Mouse (Mus musculus) CH12.LX (cell line): Measurements from ENCODE around the gene Ergic1. TPM values are rescaled to one million over a fixed set of nuclear protein-coding genes. Genes with fewer than 3 reads are reported as not detected.

ENCODE experiments used
- DNase-seq: peaks from one replicate; pipeline ENCODE4 v3.0.0-alpha.2; 2013; ENCODE audit errors: extremely low read depth
- H3K27ac ChIP-seq: 2 replicates; pipeline ENCODE4 v1.5.1; 2012; ENCODE audit warnings: low read depth, mild to moderate bottlenecking, control low read depth, moderate library complexity; ENCODE audit not compliant: insufficient read depth
- H3K27me3 ChIP-seq: replicated peaks from 2 replicates; pipeline ENCODE3; 2012; ENCODE audit warnings: inconsistent platforms
- H3K36me3 ChIP-seq, 2 experiments: replicated peaks in 1 of 2; 2 replicates each; pipeline versions ENCODE3 to v1.6.1; 2012; ENCODE audit warnings: inconsistent platforms in 1 of 2, low read length in 1 of 2, mild to moderate bottlenecking in 1 of 2, mixed read lengths in 1 of 2, moderate library complexity in 1 of 2; ENCODE audit not compliant: control insufficient read depth in 1 of 2, insufficient read depth in 1 of 2
- H3K4me1 ChIP-seq, 2 experiments: 2 replicates each; pipeline ENCODE4 v1.6.1; 2012; ENCODE audit warnings: inconsistent platforms in 1 of 2, moderate library complexity in 1 of 2; ENCODE audit not compliant: insufficient read depth in 2 of 2, control insufficient read depth in 1 of 2
- H3K4me2 ChIP-seq: 2 replicates; pipeline ENCODE4 v1.6.1; 2012; ENCODE audit warnings: low read depth, mild to moderate bottlenecking, control low read depth; ENCODE audit not compliant: poor library complexity, insufficient read depth, severe bottlenecking
- H3K4me3 ChIP-seq, 3 experiments: fragments of 150-350 bp in 1 of 3; sonication (generic) in 1 of 3; replicated peaks in 1 of 3; 2 replicates each; pipeline versions ENCODE3 to v1.5.1; 2011 to 2012; ENCODE audit warnings: low read depth in 2 of 3, low read length in 2 of 3, mild to moderate bottlenecking in 2 of 3, moderate library complexity in 2 of 3, control low read depth in 1 of 3, improper control_type of control experiment in 1 of 3, inconsistent platforms in 1 of 3, mixed read lengths in 1 of 3; ENCODE audit not compliant: poor library complexity in 1 of 3
- H3K79me2 ChIP-seq: replicated peaks from 2 replicates; pipeline ENCODE4 v1.6.1; 2012; ENCODE audit warnings: mild to moderate bottlenecking, moderate library complexity; ENCODE audit not compliant: control insufficient read depth, poor library complexity, insufficient read depth, severe bottlenecking; ENCODE audit errors: extremely low read depth
- H3K9ac ChIP-seq: 2 replicates; pipeline ENCODE4 v1.6.1; 2012; ENCODE audit warnings: low read depth, mild to moderate bottlenecking, control low read depth, moderate library complexity; ENCODE audit not compliant: insufficient read depth
- H3K9me3 ChIP-seq: replicated peaks from 2 replicates; pipeline ENCODE3; 2012; ENCODE audit warnings: low read length, inconsistent platforms, mixed read lengths
- BHLHE40 ChIP-seq: IDR thresholded peaks from 2 replicates; pipeline ENCODE4 v1.6.1; 2011; ENCODE audit warnings: mild to moderate bottlenecking, low read depth, low read length, improper control_type of control experiment
- CHD1 ChIP-seq: IDR thresholded peaks from 2 replicates; pipeline ENCODE4 v1.6.1; 2012; ENCODE audit warnings: low read depth, low read length, improper control_type of control experiment, inconsistent platforms
- CHD2 ChIP-seq: IDR thresholded peaks from 2 replicates; pipeline ENCODE4 v1.6.1; 2011; ENCODE audit warnings: low read length, improper control_type of control experiment
- CTCF ChIP-seq, 2 experiments: IDR thresholded peaks in 1 of 2; conservative IDR thresholded peaks in 1 of 2; 2 replicates each; pipeline ENCODE4 v1.5.1; 2011 to 2012; ENCODE audit warnings: low read depth in 2 of 2, low read length in 2 of 2, improper control_type of control experiment in 1 of 2, inconsistent platforms in 1 of 2, mild to moderate bottlenecking in 1 of 2, moderate library complexity in 1 of 2
- EP300 ChIP-seq: IDR thresholded peaks from 2 replicates; pipeline ENCODE4 v1.6.1; 2011; ENCODE audit warnings: low read length, improper control_type of control experiment
- ETS1 ChIP-seq: conservative IDR thresholded peaks from 2 replicates; pipeline ENCODE4 v1.6.1; 2012; ENCODE audit warnings: low read depth, mild to moderate bottlenecking, inconsistent platforms, low read length, improper control_type of control experiment, moderate library complexity
- HCFC1 ChIP-seq: IDR thresholded peaks from 2 replicates; pipeline ENCODE4 v1.6.1; 2012; ENCODE audit warnings: low read depth, mild to moderate bottlenecking, inconsistent platforms, low read length, improper control_type of control experiment
- IRF4 ChIP-seq: IDR thresholded peaks from 2 replicates; pipeline ENCODE4 v1.6.1; 2014; ENCODE audit warnings: low read depth, mild to moderate bottlenecking, inconsistent platforms, low read length, improper control_type of control experiment
- JUND ChIP-seq: conservative IDR thresholded peaks from 2 replicates; pipeline ENCODE4 v1.6.1; 2011; ENCODE audit warnings: low read depth, low read length, improper control_type of control experiment
- MAFK ChIP-seq: IDR thresholded peaks from 2 replicates; pipeline ENCODE4 v1.6.1; 2011; ENCODE audit warnings: low read length, improper control_type of control experiment; ENCODE audit not compliant: insufficient replicate concordance
- MAZ ChIP-seq: IDR thresholded peaks from 2 replicates; pipeline ENCODE4 v1.6.1; 2012; ENCODE audit warnings: low read depth, mild to moderate bottlenecking, inconsistent platforms, low read length, improper control_type of control experiment, moderate library complexity
- MXI1 ChIP-seq: IDR thresholded peaks from 2 replicates; pipeline ENCODE4 v1.6.1; 2011; ENCODE audit warnings: mild to moderate bottlenecking, low read depth, low read length, improper control_type of control experiment
- NELFE ChIP-seq: IDR thresholded peaks from 2 replicates; pipeline ENCODE4 v1.6.1; 2011; ENCODE audit warnings: low read depth, low read length, improper control_type of control experiment
- PAX5 ChIP-seq: IDR thresholded peaks from 2 replicates; pipeline ENCODE4 v1.6.1; 2012; ENCODE audit warnings: low read length, inconsistent platforms, mixed read lengths
- POLR2AphosphoS2 ChIP-seq: IDR thresholded peaks from 2 replicates; pipeline ENCODE4 v1.6.1; 2011; ENCODE audit warnings: low read depth, low read length, improper control_type of control experiment
- RCOR1 ChIP-seq: conservative IDR thresholded peaks from 2 replicates; pipeline ENCODE4 v1.6.1; 2012; ENCODE audit warnings: low read depth, mild to moderate bottlenecking, inconsistent platforms, low read length, improper control_type of control experiment
- SIN3A ChIP-seq: IDR thresholded peaks from 2 replicates; pipeline ENCODE4 v1.6.1; 2012; ENCODE audit warnings: low read length, improper control_type of control experiment, inconsistent platforms
- TBP ChIP-seq: conservative IDR thresholded peaks from 2 replicates; pipeline ENCODE4 v1.6.1; 2011; ENCODE audit warnings: low read depth, low read length, improper control_type of control experiment
- UBTF ChIP-seq: IDR thresholded peaks from 2 replicates; pipeline ENCODE4 v1.6.1; 2012; ENCODE audit warnings: low read depth, mild to moderate bottlenecking, inconsistent platforms, low read length, improper control_type of control experiment, moderate library complexity
- ZC3H11A ChIP-seq: IDR thresholded peaks from 2 replicates; pipeline ENCODE4 v1.6.1; 2012; ENCODE audit warnings: low read depth, mild to moderate bottlenecking, inconsistent platforms, low read length, improper control_type of control experiment
- ZNF384 ChIP-seq: IDR thresholded peaks from 2 replicates; pipeline ENCODE4 v1.6.1; 2012; ENCODE audit warnings: low read depth, low read length, improper control_type of control experiment, inconsistent platforms
- dilution Hi-C: fragments of 300-500 bp; cut with MboI; formaldehyde crosslinking; loops from 2 replicates; pipeline ENCODE4 v1.14.3; 2020; ENCODE audit warnings: low sequenced_read_pairs; ENCODE audit not compliant: extremely low pct_unique_long_range_greater_than_20kb, extremely low pct_ligation_motif_present
- in situ Hi-C: fragments of 300-500 bp; cut with MboI; formaldehyde crosslinking; loops from 3 replicates; pipeline ENCODE4 v1.14.3; 2019; ENCODE audit warnings: low sequenced_read_pairs, low pct_ligation_motif_present, low pct_unique_long_range_greater_than_20kb, mixed read lengths
- polyA plus RNA-seq: library from polyadenylated mRNA; unstranded; fragments of >175 nt; gene quantifications from 2 replicates; pipeline ENCODE4 v1.2.1, GENCODE M21; 2012; ENCODE audit warnings: low read depth; ENCODE audit not compliant: insufficient read length
- total RNA-seq, 2 experiments: library from RNA; depleted of rRNA; stranded (reverse); fragments of 300-350 nt in 1 of 2; fragments of >200 nt in 1 of 2; gene quantifications; 2 replicates each; pipeline ENCODE4 v1.2.3; 2012 to 2014

The Ergic1 gene
- total and polyA plus RNA-seq, 3 experiments: 93.5 to 142 (median 131) TPM

DNA sequence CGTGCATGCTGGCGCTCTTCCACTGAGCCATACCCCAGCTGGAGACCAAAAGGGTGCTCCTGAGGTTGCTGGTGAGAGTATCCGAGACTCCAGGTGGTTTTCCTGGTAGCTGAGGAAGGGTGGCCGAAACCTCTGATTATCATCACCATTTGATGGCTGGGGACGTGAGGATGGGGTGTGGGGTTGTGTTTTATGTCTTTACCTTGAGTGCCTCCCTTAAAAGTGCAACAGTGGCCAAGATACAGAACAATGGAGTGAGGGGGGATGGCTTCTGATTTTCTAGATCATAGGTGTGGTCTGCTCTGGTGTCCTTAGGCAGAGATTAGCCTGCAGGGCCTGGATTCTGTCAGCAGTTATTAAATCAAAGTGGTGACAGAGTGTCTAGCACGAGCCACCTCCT is 18.1 kb downstream of the Ergic1 start:
- Histone ChIP-seq H3K4me1 (peaks cover 2 to 22% of the 10 kb centered on the region in 2 experiments; a peak in 3 of 4 replicates), H3K36me3 (peaks cover 41 to 98% of the 10 kb centered on the region in 2 experiments), H3K9me3 (no peaks in the 10 kb centered on the region), H3K4me2 (no peak overlapping the region), H3K27me3 (no peaks in the 10 kb centered on the region), H3K4me3 (no peak overlapping the region), H3K27ac (no peak overlapping the region), H3K79me2 (peaks cover 18% of the 10 kb centered on the region), H3K9ac (no peak overlapping the region)
- no peak for TF ChIP-seq JUND
- TF ChIP-seq POLR2AphosphoS2: no peak
- TF ChIP-seq MAZ: no peak
- TF ChIP-seq PAX5: no peak
- no peak for TF ChIP-seq EP300
- no peak for TF ChIP-seq MXI1
- no peak for TF ChIP-seq ZC3H11A
- TF ChIP-seq ETS1: no peak
- no peak for TF ChIP-seq BHLHE40
- no peak for TF ChIP-seq IRF4
- no peak for TF ChIP-seq NELFE
- TF ChIP-seq CHD2: no peak
- no peak for TF ChIP-seq SIN3A
- dilution Hi-C loops: no loop called here
- in situ Hi-C loops: no loop called here
- no peak for DNase-seq

DNA sequence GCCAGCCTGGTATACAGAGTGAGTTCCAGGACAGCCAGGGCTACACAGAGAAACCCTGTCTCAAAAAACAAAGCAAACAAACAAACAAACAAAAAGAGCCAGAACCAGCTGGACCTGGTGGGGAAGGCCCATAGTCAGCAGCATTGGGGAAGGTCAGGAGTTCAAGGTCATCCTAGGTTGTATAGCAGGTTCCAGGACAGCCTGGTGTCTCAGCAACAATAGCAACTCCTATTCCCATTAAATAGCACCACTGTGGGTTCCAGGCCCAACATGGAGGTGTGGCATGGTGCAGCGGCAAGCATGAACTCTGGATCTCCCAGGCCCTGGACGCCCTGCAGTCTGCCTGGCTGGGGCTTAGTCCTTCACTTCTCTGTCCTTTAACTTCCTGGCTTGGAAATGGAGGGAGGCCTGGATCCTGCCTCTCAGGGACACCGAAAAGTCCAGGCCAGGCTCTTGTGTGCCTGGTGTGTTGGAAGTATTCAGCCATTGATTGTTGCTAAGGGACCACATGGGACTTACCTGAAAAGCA is 19.6 kb downstream of the Ergic1 start:
- Histone ChIP-seq H3K9me3 (no peaks in the 10 kb centered on the region), H3K79me2 (peaks cover 8% of the 10 kb centered on the region), H3K27ac (no peak overlapping the region), H3K9ac (no peak overlapping the region), H3K4me1 (peaks cover 0 to 19% of the 10 kb centered on the region in 2 experiments; a peak in 1 of 4 replicates), H3K4me2 (no peak overlapping the region), H3K27me3 (no peaks in the 10 kb centered on the region), H3K36me3 (peaks cover 28 to 95% of the 10 kb centered on the region in 2 experiments), H3K4me3 (no peak overlapping the region)
- DNase-seq: no peak
- in situ Hi-C loops (no loop called here), dilution Hi-C loops (no loop called here)
- TF ChIP-seq BHLHE40 (no peak), UBTF (no peak), PAX5 (no peak), ETS1 (no peak), CTCF (conservative IDR thresholded peaks at IDR 0.05 in 1 of 2, IDR thresholded peaks at IDR 0.05 in 1 of 2; ENCODE audit: low read depth in 2 of 2, low read length in 2 of 2) (no peak), MXI1 (no peak), MAFK (no peak), ZNF384 (no peak), RCOR1 (no peak), TBP (no peak), HCFC1 (no peak), CHD1 (no peak)
